Mouse (Mus musculus): ENCODE measurements at regions not wholly inside any gene's neighbourhood (a gene's known extent, or its start where the extent isn't known, plus 50 kb on each side); places are given as distances from the start of the nearest gene placed in this dataset.

DNA sequence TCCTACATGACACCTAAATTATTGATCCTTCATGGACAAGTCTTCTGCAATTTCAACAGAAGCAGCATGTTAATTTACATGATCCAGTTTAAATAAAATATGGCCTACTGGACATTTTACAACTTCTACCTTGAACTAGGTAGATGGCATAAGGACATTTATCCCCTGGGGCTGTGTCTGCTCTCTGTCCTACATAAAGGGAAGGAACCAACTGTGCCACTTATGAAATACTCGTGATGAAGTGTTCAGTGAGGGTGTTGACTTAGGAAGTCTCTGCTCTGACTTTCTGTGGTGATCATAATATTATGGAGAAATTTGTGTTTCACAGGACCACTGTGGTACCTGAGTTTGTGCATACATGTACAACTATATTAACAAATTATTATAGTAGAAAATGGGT lies 60.9 kb upstream of the Mbnl1 start:
- DNase-seq (ENCODE audit: low spot score), result no peak

- no peak for DNase-seq (ENCODE audit: low spot score)
These were observed 60.4 kb upstream of the Mbnl1 start for GRCm38 (mm10) chr3:60412206-60412605.

- peak; percentile 88 for DNase-seq (ENCODE audit: low spot score)
These were observed 58.9 kb upstream of the Mbnl1 start for GRCm38 (mm10) chr3:60413749-60414148.

GRCm38 (mm10) chr3:60417001-60417400 lies 55.6 kb upstream of the Mbnl1 start:
- DNase-seq (ENCODE audit: low spot score), result no peak

- DNase-seq (ENCODE audit: low spot score), result no peak
These were observed 54.0 kb upstream of the Mbnl1 start for GRCm38 (mm10) chr3:60418652-60419051.

DNA sequence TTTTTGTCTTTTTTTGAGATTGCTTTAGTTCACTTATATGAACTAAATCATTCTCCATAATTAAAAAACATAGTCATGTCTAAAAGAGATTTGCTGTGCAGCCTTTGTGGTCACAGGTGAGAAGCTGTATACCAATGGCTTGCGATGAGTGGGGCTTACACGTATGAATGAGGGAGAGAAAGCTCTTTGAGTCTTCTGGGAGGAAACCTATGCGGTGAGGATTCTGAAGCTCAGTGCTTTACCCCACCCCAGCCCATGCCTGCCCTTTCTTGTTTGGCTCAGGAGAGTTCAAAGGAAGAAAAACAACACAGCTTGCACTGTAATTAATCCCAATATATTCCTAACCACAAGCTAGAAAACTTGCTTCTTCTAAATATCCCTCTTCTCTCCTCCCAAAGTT lies 53.4 kb upstream of the Mbnl1 start:
- no peak for DNase-seq (ENCODE audit: low spot score)
